Mouse (Mus musculus) erythroblast, embryonic 14.5 days (primary cell): ENCODE measurements around the gene G0s2. TPM values are rescaled to one million over a fixed set of nuclear protein-coding genes. Genes with fewer than 3 reads are reported as not detected.

Source experiments
- H3K27me3 ChIP-seq: 2 replicates; pipeline ENCODE4 v1.6.1; 2012; ENCODE audit warnings: inconsistent platforms; ENCODE audit not compliant: control insufficient read depth
- H3K36me3 ChIP-seq: 2 replicates; pipeline ENCODE4 v1.6.1; 2012; ENCODE audit warnings: mild to moderate bottlenecking, inconsistent platforms; ENCODE audit not compliant: control insufficient read depth
- H3K4me1 ChIP-seq: 2 replicates; pipeline ENCODE4 v1.6.1; 2012; ENCODE audit warnings: inconsistent platforms; ENCODE audit not compliant: control insufficient read depth
- H3K4me3 ChIP-seq: replicated peaks from 2 replicates; pipeline ENCODE3; 2012; ENCODE audit warnings: moderate library complexity, mild to moderate bottlenecking, inconsistent platforms
- H3K9me3 ChIP-seq: 2 replicates; pipeline ENCODE4 v1.6.1; 2012; ENCODE audit warnings: low read length, inconsistent platforms, mixed read lengths; ENCODE audit not compliant: control insufficient read depth
- GATA1 ChIP-seq: IDR thresholded peaks from 2 replicates; pipeline ENCODE4 v1.6.1; 2012; ENCODE audit warnings: low read length, inconsistent platforms, mixed read lengths
- TAL1 ChIP-seq: IDR thresholded peaks from 3 replicates; pipeline ENCODE4 v1.6.1; 2012; ENCODE audit warnings: low read length, inconsistent platforms, mixed read lengths
- polyA plus RNA-seq: library from polyadenylated mRNA; stranded (reverse); fragments of >175 nt; gene quantifications from 2 replicates; pipeline ENCODE4 v1.2.3, GENCODE M21; 2012

Gene G0s2
- polyA plus RNA-seq, 1 experiment: 0.07 TPM

GRCm38 (mm10) chr1:193243571-193244193 is 29.3 kb downstream of the G0s2 start:
- Histone ChIP-seq H3K27me3 (no peaks in the 10 kb centered on the region), H3K4me3 (no peak overlapping the region), H3K4me1 (no peaks in the 10 kb centered on the region), H3K9me3 (no peaks in the 10 kb centered on the region), H3K36me3 (no peaks in the 10 kb centered on the region)
- no peak for TF ChIP-seq TAL1
- TF ChIP-seq GATA1: no peak

DNA sequence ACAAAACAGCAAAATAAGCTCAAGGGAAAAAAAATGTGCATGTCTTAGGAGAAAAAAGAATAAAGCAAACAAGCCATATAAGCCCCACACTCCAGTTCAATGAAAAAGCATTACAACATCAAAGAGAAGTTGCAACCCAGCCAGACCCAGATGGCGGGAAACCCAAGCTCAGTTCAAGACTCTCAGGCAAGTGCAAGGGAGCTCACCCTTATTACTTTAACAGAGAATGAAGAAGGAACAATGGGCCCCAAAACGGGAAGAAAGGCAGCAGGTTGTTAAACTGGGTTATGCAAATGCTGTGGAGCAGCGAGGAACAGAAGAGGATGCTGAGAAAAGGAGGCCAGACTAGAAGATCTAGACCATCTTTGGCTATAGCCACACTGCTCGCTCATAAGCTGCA is 30.2 kb downstream of the G0s2 start:
- Histone ChIP-seq H3K27me3 (no peaks in the 10 kb centered on the region), H3K9me3 (no peaks in the 10 kb centered on the region), H3K4me3 (no peak overlapping the region), H3K4me1 (no peaks in the 10 kb centered on the region), H3K36me3 (no peaks in the 10 kb centered on the region)
- TF ChIP-seq GATA1: no peak
- no peak for TF ChIP-seq TAL1

DNA sequence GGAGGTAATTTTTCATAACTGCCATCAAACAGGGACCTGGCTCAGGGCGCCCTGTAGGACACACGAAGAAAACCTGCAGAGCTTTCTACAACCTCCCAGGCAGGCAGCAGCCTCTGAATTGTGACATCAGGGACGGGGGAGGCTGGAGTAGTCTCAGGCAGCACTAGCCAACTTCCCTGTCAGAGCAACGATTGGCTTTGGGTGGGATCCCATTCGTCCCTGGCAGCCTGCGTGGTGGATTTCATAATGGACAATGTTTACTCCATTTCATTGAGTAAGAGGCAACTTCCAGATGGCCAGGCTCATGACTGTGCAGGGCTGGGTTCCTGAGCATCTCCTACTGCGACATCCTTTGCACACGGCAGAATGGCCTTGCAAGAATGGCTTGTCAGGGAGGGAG is 30.8 kb downstream of the G0s2 start:
- H3K9me3 ChIP-seq: no peaks in the 10 kb centered on the region
- TF ChIP-seq TAL1 (no peak), GATA1 (no peak)
- H3K27me3 ChIP-seq: no peaks in the 10 kb centered on the region
- no peaks in the 10 kb centered on the region for H3K36me3 ChIP-seq
- H3K4me1 ChIP-seq: no peaks in the 10 kb centered on the region
- no peak overlapping the region for H3K4me3 ChIP-seq

DNA sequence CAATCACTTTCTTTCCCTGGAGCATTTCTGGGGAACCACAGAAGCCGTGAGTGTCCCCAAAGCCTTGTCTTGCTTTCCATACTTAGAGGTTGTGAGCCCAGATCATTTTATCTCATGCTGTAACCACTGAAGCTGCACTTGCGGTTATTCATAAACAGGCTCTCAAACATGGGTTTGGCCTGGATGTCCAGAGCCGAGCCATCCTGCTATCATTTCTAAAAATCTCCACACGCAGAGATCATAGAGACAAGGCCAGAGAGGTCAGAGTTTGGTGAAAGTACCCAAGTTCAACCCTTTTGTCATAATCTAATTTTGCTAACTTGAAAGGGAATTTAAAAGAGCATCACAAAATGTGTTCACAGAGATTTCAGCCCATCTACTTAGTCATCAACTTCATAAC is 31.6 kb downstream of the G0s2 start:
- no peaks in the 10 kb centered on the region for H3K36me3 ChIP-seq
- no peaks in the 10 kb centered on the region for H3K27me3 ChIP-seq
- no peak overlapping the region for H3K4me3 ChIP-seq
- no peak for TF ChIP-seq TAL1
- no peak for TF ChIP-seq GATA1
- H3K9me3 ChIP-seq: no peaks in the 10 kb centered on the region
- no peaks in the 10 kb centered on the region for H3K4me1 ChIP-seq

DNA sequence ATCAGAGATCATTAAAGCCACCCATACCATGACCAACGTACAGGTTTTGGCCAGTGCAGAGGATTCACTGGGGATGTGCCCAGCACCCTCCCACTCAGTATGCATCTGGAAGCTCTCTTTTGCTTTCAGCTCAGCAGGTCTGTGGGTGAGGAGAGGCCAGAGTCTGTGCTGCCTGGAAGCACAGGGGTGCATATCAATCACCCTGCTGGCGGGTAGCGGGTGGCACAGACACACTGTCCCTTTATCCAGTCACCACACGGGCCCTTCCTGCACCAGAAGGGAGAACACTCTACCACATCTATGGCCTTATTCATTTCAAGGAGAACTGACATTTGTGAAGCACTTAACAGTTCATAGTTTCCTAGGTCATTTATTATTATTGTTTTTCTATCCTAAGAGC is 34.6 kb downstream of the G0s2 start:
- Histone ChIP-seq H3K36me3 (no peaks in the 10 kb centered on the region), H3K4me1 (no peaks in the 10 kb centered on the region), H3K27me3 (no peaks in the 10 kb centered on the region), H3K4me3 (no peak overlapping the region), H3K9me3 (no peaks in the 10 kb centered on the region)
- TF ChIP-seq TAL1 (no peak), GATA1 (no peak)

GRCm38 (mm10) chr1:193234930-193235329 is 38.1 kb downstream of the G0s2 start:
- Histone ChIP-seq H3K36me3 (no peaks in the 10 kb centered on the region), H3K4me1 (no peaks in the 10 kb centered on the region), H3K4me3 (no peak overlapping the region), H3K27me3 (no peaks in the 10 kb centered on the region), H3K9me3 (no peaks in the 10 kb centered on the region)
- no peak for TF ChIP-seq TAL1
- no peak for TF ChIP-seq GATA1

DNA sequence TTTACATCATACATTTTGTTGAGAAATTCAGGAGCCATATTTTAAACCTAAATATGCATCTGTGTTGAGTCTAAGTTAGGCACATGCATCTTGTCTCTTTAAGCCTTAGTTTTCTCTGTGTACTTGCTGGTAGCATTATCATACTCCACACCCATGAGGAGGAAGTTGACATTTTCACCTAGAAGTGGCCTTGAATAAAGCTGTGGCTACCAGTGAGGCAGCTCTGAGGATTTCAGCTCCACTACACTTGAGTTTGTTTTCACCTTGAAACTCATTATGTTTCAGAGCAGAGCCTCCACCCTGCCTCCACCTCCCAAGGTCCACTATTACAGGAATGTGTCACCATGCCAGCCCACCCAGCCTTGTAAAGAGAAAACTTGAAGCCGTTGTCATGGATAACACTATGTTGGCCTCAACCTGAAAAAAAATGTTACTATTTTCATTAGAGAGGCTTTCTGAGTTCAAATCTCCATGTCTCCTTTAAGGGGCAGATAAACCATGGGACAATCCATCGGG is 38.8 kb downstream of the G0s2 start:
- TF ChIP-seq TAL1 (no peak), GATA1 (no peak)
- no peaks in the 10 kb centered on the region for H3K9me3 ChIP-seq
- H3K4me3 ChIP-seq: no peak overlapping the region
- no peaks in the 10 kb centered on the region for H3K4me1 ChIP-seq
- no peaks in the 10 kb centered on the region for H3K36me3 ChIP-seq
- H3K27me3 ChIP-seq: no peaks in the 10 kb centered on the region

- H3K27me3 ChIP-seq: no peaks in the 10 kb centered on the region
- no peaks in the 10 kb centered on the region for H3K9me3 ChIP-seq
- no peaks in the 10 kb centered on the region for H3K36me3 ChIP-seq
- TF ChIP-seq TAL1 (no peak), GATA1 (no peak)
- H3K4me3 ChIP-seq: no peak overlapping the region
- no peaks in the 10 kb centered on the region for H3K4me1 ChIP-seq
Observed at GRCm38 (mm10) chr1:193232732-193233131, 40.3 kb downstream of the G0s2 start.

GRCm38 (mm10) chr1:193230935-193231334 is 42.1 kb downstream of the G0s2 start:
- H3K4me3 ChIP-seq: no peak overlapping the region
- no peak for TF ChIP-seq GATA1
- no peak for TF ChIP-seq TAL1
- H3K9me3 ChIP-seq: no peaks in the 10 kb centered on the region
- no peaks in the 10 kb centered on the region for H3K4me1 ChIP-seq
- H3K36me3 ChIP-seq: no peaks in the 10 kb centered on the region
- no peaks in the 10 kb centered on the region for H3K27me3 ChIP-seq

DNA sequence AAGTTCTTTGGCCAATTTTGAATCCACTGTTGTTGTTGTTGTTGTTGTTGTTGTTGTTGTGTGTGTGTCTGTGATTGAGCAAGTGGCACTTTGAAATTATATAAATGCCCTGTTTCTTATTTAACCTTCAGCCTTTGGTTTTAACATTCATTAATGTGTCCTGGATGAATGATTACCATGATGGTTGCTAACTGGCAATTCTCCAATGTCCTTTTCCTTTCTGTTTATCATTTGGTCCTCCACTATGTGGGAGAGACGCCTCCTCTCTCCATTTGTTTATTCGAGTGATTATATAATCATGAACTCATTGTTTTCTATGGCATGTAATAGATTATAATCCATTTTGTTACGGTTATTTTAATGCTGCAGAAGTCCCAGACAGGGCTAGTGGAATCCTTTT is 42.5 kb downstream of the G0s2 start:
- no peaks in the 10 kb centered on the region for H3K27me3 ChIP-seq
- H3K36me3 ChIP-seq: no peaks in the 10 kb centered on the region
- H3K4me1 ChIP-seq: no peaks in the 10 kb centered on the region
- TF ChIP-seq TAL1: no peak
- TF ChIP-seq GATA1: no peak
- H3K4me3 ChIP-seq: no peak overlapping the region
- no peaks in the 10 kb centered on the region for H3K9me3 ChIP-seq
